10 mouse cellular contexts compared by ENCODE assay signal in the genomic region with DNA sequence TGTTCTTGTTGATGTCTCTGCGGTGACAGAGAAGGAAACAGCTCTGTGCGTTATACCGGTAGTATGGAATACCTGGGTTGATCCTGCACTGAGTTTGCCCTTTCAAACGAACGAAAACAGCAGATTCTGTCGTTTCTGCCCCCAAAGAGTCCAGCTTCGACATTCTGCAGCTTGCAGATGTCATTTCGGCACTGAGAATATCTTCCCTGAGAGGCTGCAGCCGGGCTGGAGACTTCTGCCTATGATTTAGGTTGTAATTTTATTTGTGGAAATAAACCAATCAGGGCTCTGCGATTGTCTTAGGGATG.
DNase-seq lines count a peak whose midpoint lies in the region; ATAC-seq and TF ChIP-seq lines count a peak whose summit lies in the region.
"Had no signal": no experiment of that assay in that cellular context is flagged by ENCODE, and none has a peak within 500 bp of the region (broad histone marks: within the 10 kb centered on the region; RNA-seq: fewer than 3 reads in every experiment).

No protein-coding gene starts in this region.

- no peaks in the 10 kb centered on the region for H3K9me3 ChIP-seq in forebrain, embryonic 15.5 days
- no peaks in the 10 kb centered on the region for H3K9me3 ChIP-seq in neural tube, embryonic 15.5 days (replicated peaks)
- H3K9me3 ChIP-seq: embryonic facial prominence, embryonic 10.5 days had no signal

- no peaks in the 10 kb centered on the region for H3K36me3 ChIP-seq in forebrain, embryonic 15.5 days
- no peaks in the 10 kb centered on the region for H3K36me3 ChIP-seq in neural tube, embryonic 15.5 days
- H3K36me3 ChIP-seq: embryonic facial prominence, embryonic 10.5 days had no signal

- peak; percentile 35 to 48 for DNase-seq in layer of hippocampus, adult 2 months (ENCODE audit: low spot score in 2 of 2)
- no peak for DNase-seq in layer of hippocampus, postnatal 14 days (ENCODE audit: low spot score in 2 of 2)
- DNase-seq in mesoderm, embryonic 11.5 days (ENCODE audit: low read depth, low spot score), result peak; percentile 30
- no peak for DNase-seq in kidney, postnatal 36 days
- no peak for DNase-seq in adrenal gland, adult 2 months
- DNase-seq: kidney, adult 18-20 months; thymus, postnatal 25 days had no signal

- peaks cover 14% of the 10 kb centered on the region for H3K4me1 ChIP-seq in forebrain, embryonic 15.5 days
- H3K4me1 ChIP-seq in neural tube, embryonic 15.5 days, result peaks cover 16% of the 10 kb centered on the region

- peak overlapping the region; percentile 89 for H3K27ac ChIP-seq in layer of hippocampus, adult 2 months
- peak overlapping the region; percentile 39 for H3K27ac ChIP-seq in forebrain, embryonic 15.5 days (replicated peaks)
- H3K27ac ChIP-seq in neural tube, embryonic 15.5 days (replicated peaks), result peak overlapping the region; percentile 92
- H3K27ac ChIP-seq: embryonic facial prominence, embryonic 10.5 days had no signal

- H3K4me3 ChIP-seq in layer of hippocampus, adult 2 months, result peak overlapping the region; percentile 74
- peak overlapping the region; percentile 34 for H3K4me3 ChIP-seq in forebrain, embryonic 15.5 days
- H3K4me3 ChIP-seq in neural tube, embryonic 15.5 days (replicated peaks), result peak overlapping the region; percentile 47

- H3K4me2 ChIP-seq in forebrain, embryonic 15.5 days (replicated peaks), result peak overlapping the region; percentile 42
- H3K4me2 ChIP-seq in neural tube, embryonic 15.5 days, result peak overlapping the region; percentile 58

- no peak for TF ChIP-seq CTCF in layer of hippocampus, adult 2 months (conservative IDR thresholded peaks at IDR 0.05)

- peak overlapping the region; percentile 32 for H3K9ac ChIP-seq in forebrain, embryonic 15.5 days (replicated peaks)
- peak overlapping the region; percentile 51 for H3K9ac ChIP-seq in neural tube, embryonic 15.5 days (replicated peaks)

- 33% methylated on average over 10 of the region's 10 CpGs for WGBS in forebrain, embryonic 15.5 days
- WGBS in neural tube, embryonic 15.5 days, result 27% methylated on average over 10 of the region's 10 CpGs

- ATAC-seq in forebrain, embryonic 15.5 days (replicated peaks), result no peak
- no peak for ATAC-seq in neural tube, embryonic 15.5 days (ENCODE audit: low FRiP score)

- no peaks in the 10 kb centered on the region for H3K27me3 ChIP-seq in forebrain, embryonic 15.5 days
- no peaks in the 10 kb centered on the region for H3K27me3 ChIP-seq in neural tube, embryonic 15.5 days (replicated peaks)

Comparison
In these comparisons a context has a peak if more than half of its experiments do, and no peak if none do; other contexts are left out.
1. DNase-seq: peak in layer of hippocampus, adult 2 months (2 of 2) and mesoderm, embryonic 11.5 days (single experiment); none in layer of hippocampus, postnatal 14 days (0 of 2), kidney, postnatal 36 days (0 of 2) and adrenal gland, adult 2 months (single experiment).
2. H3K27ac ChIP-seq: peak in every context shown above with its lines; median percentile 92 in neural tube, embryonic 15.5 days; 89 in layer of hippocampus, adult 2 months; 39 in forebrain, embryonic 15.5 days.
3. Peak in every context shown above with its lines, with median percentiles within 50 percentile points of each other: H3K4me3 ChIP-seq.